Mouse (Mus musculus): ENCODE results near the gene Spem1. TPM values are rescaled to one million over a fixed set of nuclear protein-coding genes. Genes with fewer than 3 reads are reported as not detected.
"Not testable (repeated sequence)": the region's sequence is repeated elsewhere in the genome, so short reads cannot be mapped to it uniquely, and the experiment has no call there.

Gene Spem1
- under 1 TPM in 1 of 4 experiments, not detected in 3; 0.38 TPM for total RNA-seq (2022)

GRCm38 (mm10) chr11:69822080-69822479, at the start of gene Spem1:
Gene Spem1 (minus strand): TSS chr11:69822180.
- no peak for DNase-seq

GRCm38 (mm10) chr11:69870289-69871069, 48.5 kb upstream of the Spem1 start:
- no peak for DNase-seq

GRCm38 (mm10) chr11:69867335-69867734, 45.4 kb upstream of the Spem1 start:
- DNase-seq, result no peak

DNA sequence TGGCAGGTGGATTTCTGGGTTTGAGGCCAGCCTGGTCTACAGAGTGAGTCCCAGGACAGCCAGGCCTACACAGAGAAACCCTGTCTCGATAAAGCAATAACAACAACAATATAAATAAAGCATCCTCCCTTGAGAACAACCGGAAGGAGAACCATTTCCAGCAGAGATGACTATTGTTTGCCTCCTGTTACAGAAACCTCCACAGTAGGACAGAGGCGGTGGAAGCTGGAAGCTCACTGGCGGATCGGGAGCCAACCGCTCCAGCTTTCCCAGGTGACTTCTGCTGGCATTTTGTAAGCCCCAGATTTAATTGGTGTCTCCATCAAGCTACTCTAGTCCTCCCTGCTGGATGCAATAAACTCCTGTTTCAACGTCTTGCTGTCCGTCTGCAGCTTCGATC, 43.6 kb upstream of the Spem1 start:
- no peak for DNase-seq

DNA sequence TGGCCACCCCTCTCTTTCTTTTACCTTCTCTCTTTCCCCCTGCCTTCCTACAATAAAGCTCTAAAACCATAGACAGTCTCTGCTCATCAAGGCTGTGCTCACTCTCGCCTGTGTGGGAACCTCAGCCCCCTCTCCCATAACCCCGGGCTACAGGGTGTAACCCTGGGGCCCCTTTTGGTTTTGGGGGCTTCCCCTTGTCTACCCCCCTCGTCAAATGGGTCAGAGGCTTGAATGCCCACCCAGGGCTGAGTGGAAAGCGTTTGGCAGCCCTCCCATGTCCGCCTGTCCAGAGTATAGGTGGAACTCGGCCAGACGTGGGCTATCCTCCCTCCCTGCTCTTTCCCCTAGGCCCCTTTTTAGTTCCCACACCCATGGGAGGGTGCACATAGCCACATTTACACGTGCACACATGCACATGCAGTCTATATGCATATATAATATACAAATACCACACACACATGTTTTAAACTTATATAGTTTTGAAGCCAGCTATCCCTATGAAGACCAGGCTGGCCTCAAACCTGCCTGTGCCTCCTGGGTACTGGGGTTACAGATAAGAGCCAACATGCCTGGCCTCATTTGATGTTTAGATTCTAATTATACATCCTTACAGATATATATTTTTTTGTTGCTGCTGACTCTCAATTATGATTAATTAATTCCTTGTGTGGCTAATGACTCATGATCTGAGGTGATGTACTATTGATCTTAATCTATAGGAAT, 42.3 kb upstream of the Spem1 start:
- DNase-seq, result no peak

- not testable (repeated sequence) for DNase-seq
Observed at GRCm38 (mm10) chr11:69863729-69864128, 41.7 kb upstream of the Spem1 start.

- no peak for DNase-seq
Observed at GRCm38 (mm10) chr11:69858113-69858998, 36.4 kb upstream of the Spem1 start, which contains the start of gene Tnk1. Gene Tnk1 (minus strand): TSS chr11:69858730.

GRCm38 (mm10) chr11:69855347-69855746, 33.4 kb upstream of the Spem1 start:
- DNase-seq, result no peak

- no peak for DNase-seq
Observed at GRCm38 (mm10) chr11:69854680-69855079, 32.7 kb upstream of the Spem1 start.

- DNase-seq, result no peak
Observed at GRCm38 (mm10) chr11:69853994-69854393, 32.0 kb upstream of the Spem1 start.

GRCm38 (mm10) chr11:69850754-69851153, 28.8 kb upstream of the Spem1 start:
- DNase-seq, result no peak

DNA sequence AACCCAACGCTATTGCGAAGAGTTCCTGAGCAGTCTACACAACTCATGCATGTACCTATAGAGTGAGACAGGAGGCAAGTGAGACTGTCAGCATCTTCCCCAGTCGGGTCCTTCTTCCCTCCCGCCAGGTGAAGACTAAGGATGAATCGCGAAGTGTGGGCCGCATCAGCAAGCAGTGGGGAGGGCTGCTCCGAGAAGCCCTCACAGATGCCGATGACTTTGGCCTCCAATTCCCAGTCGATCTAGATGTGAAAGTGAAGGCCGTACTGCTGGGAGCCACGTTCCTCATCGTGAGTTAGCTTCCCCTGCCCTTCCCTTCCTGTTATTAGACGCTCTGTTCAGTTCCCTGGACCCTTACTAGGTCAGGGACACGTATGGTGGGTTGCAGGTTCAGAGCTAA, 27.9 kb upstream of the Spem1 start:
- DNase-seq, result no peak

- no peak for DNase-seq
Observed at GRCm38 (mm10) chr11:69849128-69849527, 27.1 kb upstream of the Spem1 start.

GRCm38 (mm10) chr11:69848021-69848420, 26.0 kb upstream of the Spem1 start:
- DNase-seq, result no peak

- no peak for DNase-seq
Observed at GRCm38 (mm10) chr11:69846738-69847688, 25.0 kb upstream of the Spem1 start.

GRCm38 (mm10) chr11:69846198-69846680, 24.3 kb upstream of the Spem1 start, which contains the start of gene Plscr3:
Gene Plscr3 (plus strand): TSS chr11:69846376.
- peak; percentile 90 for DNase-seq

GRCm38 (mm10) chr11:69838714-69839104, 16.7 kb upstream of the Spem1 start:
- no peak for DNase-seq

DNA sequence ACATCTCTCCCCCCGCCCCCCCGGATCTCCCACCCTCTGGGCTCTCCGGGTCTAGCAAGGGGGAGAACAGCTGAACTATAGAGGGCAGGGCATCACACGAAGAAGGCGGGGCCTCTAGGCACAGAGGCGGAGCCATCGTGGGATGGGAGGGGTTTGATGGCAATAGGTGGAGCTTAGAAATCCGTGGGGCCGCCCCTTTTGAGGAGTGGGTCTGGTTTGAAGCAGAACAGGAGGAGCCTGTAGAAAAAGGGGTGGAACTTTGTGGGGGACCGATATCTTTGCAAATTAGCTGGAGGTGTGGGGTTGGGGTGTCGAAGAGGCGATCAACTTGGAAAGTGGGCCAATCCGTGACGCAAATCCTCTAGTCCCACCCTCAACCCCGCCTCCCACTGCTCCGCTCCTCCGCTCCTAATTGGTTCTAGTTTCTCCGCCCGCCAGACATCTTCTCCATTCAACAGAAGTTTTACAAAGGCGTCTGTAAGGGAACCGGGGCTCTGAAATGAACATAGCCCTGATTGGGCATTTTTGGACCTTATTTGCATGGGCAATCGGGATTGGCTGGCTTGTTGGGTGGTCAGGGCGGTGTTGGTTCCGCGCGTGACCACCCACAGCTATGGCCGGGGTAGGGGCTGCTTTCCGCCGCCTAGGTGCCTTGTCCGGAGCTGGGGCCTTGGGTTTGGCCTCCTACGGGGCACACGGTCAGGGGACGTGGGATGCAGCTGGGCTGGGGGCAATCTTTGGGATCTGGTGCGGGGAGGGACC, 16.2 kb upstream of the Spem1 start, which contains the start of gene Tmem256:
Gene Tmem256, plus strand, starts transcription at position 563 of the 762 bp plus-strand sequence.
- peak; percentile 96 for DNase-seq

DNA sequence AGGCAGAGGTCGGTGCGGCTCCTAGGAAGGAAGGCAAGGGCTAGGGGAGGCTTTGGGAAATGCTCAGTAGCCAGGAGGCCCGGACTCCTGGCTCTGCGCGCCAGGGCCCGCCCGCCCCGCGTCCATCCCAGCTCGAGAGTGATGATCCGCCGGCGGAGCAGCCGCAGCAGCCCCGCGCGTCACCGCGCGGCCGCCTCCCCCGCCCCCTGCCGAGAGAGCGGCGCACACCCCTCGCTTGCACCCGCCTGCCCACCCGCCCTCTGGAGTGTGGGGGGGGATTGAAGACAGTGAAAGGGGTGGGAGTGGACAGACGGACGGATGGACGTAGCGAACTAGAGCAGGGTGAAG, 15.6 kb upstream of the Spem1 start, which contains the start of gene Nlgn2:
Gene Nlgn2, minus strand, starts transcription at position 181 of the 348 bp plus-strand sequence.
- no peak for DNase-seq
